Mouse (Mus musculus): ENCODE measurements around the gene Cdrt4. TPM values are rescaled to one million over a fixed set of nuclear protein-coding genes. Genes with fewer than 3 reads are reported as not detected.

The Cdrt4 gene
- total RNA-seq (2021): not detected
- long read RNA-seq, experiment 1: 0 reads
- long read RNA-seq, experiment 2: 0 reads

GRCm38 (mm10) chr11:62951012-62951411, at the start of gene Cdrt4:
TSS of gene Cdrt4 (plus strand) at chr11:62951193.
- Histone ChIP-seq H3K4me3 (no peak within 1 kb of the TSS), H3K27ac (no peak within 1 kb of the TSS)
- no peak for DNase-seq (ENCODE audit: extremely low spot score in 1 of 2, low spot score in 2 of 2)
- intact Hi-C loops (cut with DNase I): no loop called here
- no peak for TF ChIP-seq CTCF (IDR thresholded peaks at IDR 0.05)

GRCm38 (mm10) chr11:62901699-62902323, 49.2 kb upstream of the Cdrt4 start:
- TF ChIP-seq CTCF (IDR thresholded peaks at IDR 0.05): peak; percentile 91
- intact Hi-C loops (cut with DNase I): loop anchor here (1.0 to 2.0 kb wide), 2 partner anchors 233 to 271 kb away; no protein-coding TSS in a partner anchor
- DNase-seq (ENCODE audit: extremely low spot score in 1 of 2, low spot score in 2 of 2): peak; percentile 55 to 63
- Histone ChIP-seq H3K27ac (no peak overlapping the region), H3K4me3 (no peak overlapping the region)

GRCm38 (mm10) chr11:62903871-62904495, 47.0 kb upstream of the Cdrt4 start:
- intact Hi-C loops (cut with DNase I): loop anchor here (2.0 kb wide), 1 partner anchor 269 kb away; no protein-coding TSS in a partner anchor
- TF ChIP-seq CTCF (IDR thresholded peaks at IDR 0.05): no peak
- H3K4me3 ChIP-seq: no peak overlapping the region
- DNase-seq (ENCODE audit: extremely low spot score in 1 of 2, low spot score in 2 of 2): no peak
- H3K27ac ChIP-seq: no peak overlapping the region

- DNase-seq (ENCODE audit: extremely low spot score in 1 of 2, low spot score in 2 of 2): no peak
- H3K27ac ChIP-seq: no peak overlapping the region
- H3K4me3 ChIP-seq: no peak overlapping the region
- peak; percentile 11 for TF ChIP-seq CTCF (IDR thresholded peaks at IDR 0.05)
- intact Hi-C loops (cut with DNase I): no loop called here
These were observed 41.2 kb upstream of the Cdrt4 start for GRCm38 (mm10) chr11:62909720-62910306.

- DNase-seq (ENCODE audit: extremely low spot score in 1 of 2, low spot score in 2 of 2): peak in 1 of 2 experiments; percentile 20
- H3K4me3 ChIP-seq: no peak overlapping the region
- TF ChIP-seq CTCF (IDR thresholded peaks at IDR 0.05): no peak
- peak overlapping the region; percentile 4; the same call in 1 of the 2 replicates for H3K27ac ChIP-seq
- intact Hi-C loops (cut with DNase I): no loop called here
These were observed 39.6 kb upstream of the Cdrt4 start for GRCm38 (mm10) chr11:62911362-62911761.

GRCm38 (mm10) chr11:62913141-62913540, 37.9 kb upstream of the Cdrt4 start:
- Histone ChIP-seq H3K4me3 (no peak overlapping the region), H3K27ac (no peak overlapping the region)
- TF ChIP-seq CTCF (IDR thresholded peaks at IDR 0.05): no peak
- no peak for DNase-seq (ENCODE audit: extremely low spot score in 1 of 2, low spot score in 2 of 2)
- intact Hi-C loops (cut with DNase I): no loop called here

- DNase-seq (ENCODE audit: extremely low spot score in 1 of 2, low spot score in 2 of 2): no peak
- intact Hi-C loops (cut with DNase I): no loop called here
- peak; percentile 52 for TF ChIP-seq CTCF (IDR thresholded peaks at IDR 0.05)
- Histone ChIP-seq H3K27ac (no peak overlapping the region), H3K4me3 (no peak overlapping the region)
These were observed 36.5 kb upstream of the Cdrt4 start for GRCm38 (mm10) chr11:62914532-62914931.

- H3K27ac ChIP-seq: no peak overlapping the region
- no peak overlapping the region for H3K4me3 ChIP-seq
- TF ChIP-seq CTCF (IDR thresholded peaks at IDR 0.05): no peak
- intact Hi-C loops (cut with DNase I): no loop called here
- DNase-seq (ENCODE audit: extremely low spot score in 1 of 2, low spot score in 2 of 2): no peak
These were observed 35.5 kb upstream of the Cdrt4 start for GRCm38 (mm10) chr11:62915486-62915885.

GRCm38 (mm10) chr11:62916765-62917164, 34.2 kb upstream of the Cdrt4 start:
- TF ChIP-seq CTCF (IDR thresholded peaks at IDR 0.05): no peak
- Histone ChIP-seq H3K27ac (no peak overlapping the region), H3K4me3 (no peak overlapping the region)
- intact Hi-C loops (cut with DNase I): no loop called here
- no peak for DNase-seq (ENCODE audit: extremely low spot score in 1 of 2, low spot score in 2 of 2)

- Histone ChIP-seq H3K27ac (peak overlapping the region; percentile 66; the same call in 1 of the 2 replicates), H3K4me3 (no peak overlapping the region)
- DNase-seq (ENCODE audit: extremely low spot score in 1 of 2, low spot score in 2 of 2): no peak
- intact Hi-C loops (cut with DNase I): loop anchor here (2.0 to 5.0 kb wide), 2 partner anchors 79 to 107 kb away; no protein-coding TSS in a partner anchor
- no peak for TF ChIP-seq CTCF (IDR thresholded peaks at IDR 0.05)
These were observed 30.8 kb upstream of the Cdrt4 start for GRCm38 (mm10) chr11:62919946-62920742.

- intact Hi-C loops (cut with DNase I): loop anchor here (1.0 to 5.0 kb wide), 3 partner anchors 78 to 215 kb away; no protein-coding TSS in a partner anchor
- H3K4me3 ChIP-seq: peak overlapping the region; percentile 34
- no peak for DNase-seq (ENCODE audit: extremely low spot score in 1 of 2, low spot score in 2 of 2)
- H3K27ac ChIP-seq: peak overlapping the region; percentile 66; the same call in 1 of the 2 replicates
- TF ChIP-seq CTCF (IDR thresholded peaks at IDR 0.05): no peak
These were observed 30.3 kb upstream of the Cdrt4 start for GRCm38 (mm10) chr11:62920743-62921050.

Measured in left cerebral cortex, adult 2 months (tissue).